Mouse (Mus musculus): ENCODE measurements at regions not wholly inside any gene's neighbourhood (a gene's known extent, or its start where the extent isn't known, plus 50 kb on each side); places are given as distances from the start of the nearest gene placed in this dataset.
"Not testable (repeated sequence)": the region's sequence is repeated elsewhere in the genome, so short reads cannot be mapped to it uniquely, and the experiment has no call there.

DNA sequence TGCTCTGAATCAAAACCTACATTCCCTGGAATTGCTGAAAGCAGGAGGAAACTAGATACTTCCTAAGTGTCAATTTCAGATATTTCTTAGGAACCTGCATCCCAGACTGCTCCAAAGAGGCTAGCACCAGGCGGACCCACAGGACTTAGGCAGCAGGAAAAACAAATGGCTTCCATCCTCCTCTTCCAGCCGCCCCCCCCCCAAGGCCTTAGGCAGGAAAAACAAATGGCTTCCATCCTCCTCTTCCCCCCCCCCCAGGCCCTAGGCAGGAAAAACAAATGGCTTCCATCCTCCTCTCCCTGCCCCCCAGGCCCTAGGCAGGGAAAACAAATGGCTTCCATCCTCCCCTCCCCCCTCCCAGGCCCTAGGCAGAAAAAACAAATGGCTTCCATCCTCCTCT is 64.5 kb upstream of the Nap1l2 start:
- no peak for DNase-seq

DNA sequence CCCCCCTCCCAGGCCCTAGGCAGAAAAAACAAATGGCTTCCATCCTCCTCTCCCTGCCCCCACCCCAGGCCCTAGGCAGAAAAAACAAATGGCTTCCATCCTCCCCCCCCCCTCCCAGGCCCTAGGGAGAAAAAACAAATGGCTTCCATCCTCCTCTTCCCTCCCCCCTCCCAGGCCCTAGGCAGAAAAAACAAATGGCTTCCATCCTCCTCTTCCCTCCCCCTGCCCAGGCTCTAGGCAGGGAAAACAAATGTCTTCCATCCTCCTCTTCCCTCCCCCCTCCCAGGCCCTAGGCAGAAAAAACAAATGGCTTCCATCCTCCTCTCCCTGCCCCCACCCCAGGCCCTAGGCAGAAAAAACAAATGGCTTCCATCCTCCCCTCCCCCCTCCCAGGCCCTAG is 65.0 kb upstream of the Nap1l2 start:
- DNase-seq, result not testable (repeated sequence)

- DNase-seq, result not testable (repeated sequence)
Observed at GRCm38 (mm10) chrX:103252056-103252850, 65.8 kb upstream of the Nap1l2 start.

DNA sequence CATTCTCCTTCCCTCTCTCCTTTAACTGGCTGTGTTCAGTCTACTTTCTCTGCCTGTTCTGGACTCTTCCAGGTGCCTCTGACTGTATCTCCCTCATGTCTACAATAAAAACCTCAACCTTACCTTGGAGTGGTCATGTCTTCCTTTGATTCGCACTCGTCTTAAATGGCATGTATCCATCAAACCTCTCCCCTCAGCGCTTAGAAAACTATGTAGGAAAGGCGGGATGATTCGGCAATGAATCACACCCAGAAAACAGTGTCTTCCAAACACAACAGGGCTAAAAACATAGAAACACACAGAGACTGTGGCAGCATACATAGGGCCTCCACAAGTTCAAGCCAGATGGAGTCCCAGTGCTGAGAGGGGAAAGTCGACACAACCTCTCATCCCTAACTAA is 66.4 kb upstream of the Nap1l2 start:
- no peak for DNase-seq

DNA sequence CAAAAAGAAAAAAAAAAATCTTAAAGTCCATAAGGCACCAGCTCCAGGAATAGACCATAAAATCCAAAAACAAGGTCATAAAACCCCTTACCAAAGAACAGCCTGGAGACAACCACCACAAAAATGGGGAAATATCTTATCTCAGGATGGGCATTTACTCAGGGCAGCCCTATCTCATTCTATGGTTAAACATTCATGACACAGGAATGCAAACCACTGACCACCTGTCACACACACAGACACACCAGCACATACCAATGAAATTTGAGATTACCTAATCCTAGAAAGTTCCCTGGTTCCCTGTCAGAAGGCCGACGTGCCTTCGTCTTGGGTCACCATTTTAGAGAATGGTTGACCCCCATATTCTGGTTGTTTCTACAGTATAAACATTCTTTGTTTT is 66.3 kb upstream of the Cdx4 start:
- DNase-seq, result no peak

GRCm38 (mm10) chrX:103259882-103260281 is 61.3 kb upstream of the Cdx4 start:
- DNase-seq, result peak; percentile 13

Data from right cerebral cortex, adult 18-20 months (tissue).